Mouse (Mus musculus): Measurements from ENCODE around the gene Zfp658.

Gene Zfp658

GRCm38 (mm10) chr7:43562006-43562633, at the start of gene Zfp658:
Gene Zfp658, plus strand, starts transcription at chr7:43562256.
- in situ Hi-C loops (cut with MseI, MboI), result no loop called here

- in situ Hi-C loops (cut with MseI, MboI), result no loop called here
Observed at GRCm38 (mm10) chr7:43512519-43512918, 49.5 kb upstream of the Zfp658 start.

GRCm38 (mm10) chr7:43515076-43515475, 47.0 kb upstream of the Zfp658 start:
- in situ Hi-C loops (cut with MseI, MboI), result no loop called here

GRCm38 (mm10) chr7:43518341-43518740, 43.7 kb upstream of the Zfp658 start:
- in situ Hi-C loops (cut with MseI, MboI), result no loop called here

GRCm38 (mm10) chr7:43522776-43523175, 39.3 kb upstream of the Zfp658 start:
- in situ Hi-C loops (cut with MseI, MboI), result no loop called here

- in situ Hi-C loops (cut with MseI, MboI), result no loop called here
Observed at GRCm38 (mm10) chr7:43525313-43525712, 36.7 kb upstream of the Zfp658 start.

GRCm38 (mm10) chr7:43530216-43530785, 31.8 kb upstream of the Zfp658 start:
- in situ Hi-C loops (cut with MseI, MboI), result no loop called here

GRCm38 (mm10) chr7:43532936-43533505, 29.0 kb upstream of the Zfp658 start:
- in situ Hi-C loops (cut with MseI, MboI), result no loop called here

- in situ Hi-C loops (cut with MseI, MboI), result no loop called here
Observed at GRCm38 (mm10) chr7:43538524-43538923, 23.5 kb upstream of the Zfp658 start.

- in situ Hi-C loops (cut with MseI, MboI), result no loop called here
Observed at GRCm38 (mm10) chr7:43544225-43544977, 17.7 kb upstream of the Zfp658 start, which contains the start of gene Cd33. Gene Cd33, minus strand, starts transcription at chr7:43544428.

GRCm38 (mm10) chr7:43545656-43546545, 16.2 kb upstream of the Zfp658 start:
- in situ Hi-C loops (cut with MseI, MboI), result no loop called here

- in situ Hi-C loops (cut with MseI, MboI), result no loop called here
Observed at GRCm38 (mm10) chr7:43547666-43548065, 14.4 kb upstream of the Zfp658 start.

- in situ Hi-C loops (cut with MseI, MboI), result no loop called here
Observed at GRCm38 (mm10) chr7:43548206-43548605, 13.8 kb upstream of the Zfp658 start.

GRCm38 (mm10) chr7:43553153-43553552, 8.9 kb upstream of the Zfp658 start:
- in situ Hi-C loops (cut with MseI, MboI), result no loop called here

GRCm38 (mm10) chr7:43554550-43554949, 7.5 kb upstream of the Zfp658 start:
- in situ Hi-C loops (cut with MseI, MboI), result no loop called here

- in situ Hi-C loops (cut with MseI, MboI), result no loop called here
Observed at GRCm38 (mm10) chr7:43555351-43555750, 6.7 kb upstream of the Zfp658 start.

GRCm38 (mm10) chr7:43556901-43557300, 5.2 kb upstream of the Zfp658 start:
- in situ Hi-C loops (cut with MseI, MboI), result no loop called here

- in situ Hi-C loops (cut with MseI, MboI), result no loop called here
Observed at GRCm38 (mm10) chr7:43562651-43563070, 605 bp downstream of the Zfp658 start.

- in situ Hi-C loops (cut with MseI, MboI), result no loop called here
Observed at GRCm38 (mm10) chr7:43563300-43563699, 1.2 kb downstream of the Zfp658 start.

GRCm38 (mm10) chr7:43571216-43571615, 9.2 kb downstream of the Zfp658 start:
- in situ Hi-C loops (cut with MseI, MboI), result no loop called here

GRCm38 (mm10) chr7:43579440-43580171, 17.6 kb downstream of the Zfp658 start, which contains the start of gene Zfp719:
Gene Zfp719, plus strand, starts transcription at chr7:43579610.
- in situ Hi-C loops (cut with MseI, MboI), result no loop called here

Measured in mouse trophoblast stem cell (cell line).